Mouse (Mus musculus): ENCODE data around the gene Rin1. TPM values are rescaled to one million over a fixed set of nuclear protein-coding genes. Genes with fewer than 3 reads are reported as not detected.

Rin1 gene
- polyA plus RNA-seq, 1 experiment from 2014 or later: 1.3 TPM

DNA sequence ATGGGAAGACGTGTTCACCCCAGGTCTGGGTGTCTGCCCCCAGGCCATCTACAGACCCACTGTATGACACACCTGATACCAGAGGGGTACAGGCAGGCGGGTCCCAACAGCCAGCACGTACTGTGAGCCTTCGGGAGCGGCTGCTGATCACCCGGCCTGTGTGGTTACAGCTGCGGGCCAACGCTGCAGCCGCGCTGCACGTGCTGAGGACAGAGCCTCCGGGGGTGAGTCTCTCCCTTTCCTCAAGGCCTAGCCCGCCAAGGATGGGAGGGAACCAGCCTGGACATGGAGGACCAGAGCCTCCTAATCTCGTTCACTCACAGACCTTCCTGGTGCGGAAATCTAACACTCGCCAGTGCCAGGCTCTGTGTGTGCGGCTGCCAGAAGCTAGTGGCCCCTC is 750 bp downstream of the Rin1 start:
- H3K27me3 ChIP-seq (ENCODE audit: control insufficient read depth, insufficient read depth, low read length): peaks cover 33% of the 10 kb centered on the region
- H3K4me1 ChIP-seq (ENCODE audit: control insufficient read depth, insufficient read depth, low read length): peaks cover 16% of the 10 kb centered on the region
- peak overlapping the region; percentile 22 for H3K4me3 ChIP-seq (ENCODE audit: low read depth, low read length)
- DNase-seq (ENCODE audit: low spot score): peak; percentile 54
- ATAC-seq (ENCODE audit: insufficient number of reproducible peaks, low FRiP score, low TSS enrichment, low read depth): no peak
- no peaks in the 10 kb centered on the region for H3K9me3 ChIP-seq (ENCODE audit: control insufficient read depth, low read length)
- peaks cover 8% of the 10 kb centered on the region for H3K36me3 ChIP-seq (ENCODE audit: control insufficient read depth, insufficient read depth, low read length)
- H3K4me2 ChIP-seq (ENCODE audit: low read depth, severe bottlenecking): peak overlapping the region; percentile 33
- peak overlapping the region; percentile 3; the same call in 1 of the 2 replicates for H3K9ac ChIP-seq (ENCODE audit: low read length)
- no peak overlapping the region for H3K27ac ChIP-seq (replicated peaks; ENCODE audit: low read depth, low read length)
- WGBS: 7% methylated on average over 17 of the region's 17 CpGs

DNA sequence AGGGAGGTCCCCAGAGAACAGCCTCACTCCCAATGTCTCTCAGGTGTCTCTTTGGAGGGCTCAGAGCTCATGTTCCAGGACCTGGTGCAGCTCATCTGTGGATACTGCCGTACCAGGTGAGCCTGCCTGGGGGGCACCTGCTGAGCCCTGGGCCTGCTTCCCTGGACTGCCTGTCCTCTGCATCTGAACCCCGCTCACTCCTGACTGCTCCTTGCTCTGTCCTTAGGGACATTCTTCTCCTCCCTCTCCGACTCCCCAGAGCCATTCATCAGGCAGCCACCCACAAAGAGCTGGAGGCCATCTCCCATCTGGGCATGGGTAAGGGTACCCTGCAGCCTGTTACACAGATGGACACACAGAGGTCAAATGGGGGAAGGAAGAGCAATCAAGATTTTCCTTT is 1.2 kb downstream of the Rin1 start:
- peak overlapping the region; percentile 33 for H3K4me2 ChIP-seq (ENCODE audit: low read depth, severe bottlenecking)
- ATAC-seq (ENCODE audit: insufficient number of reproducible peaks, low FRiP score, low TSS enrichment, low read depth) (no peak), DNase-seq (ENCODE audit: low spot score) (no peak)
- no peaks in the 10 kb centered on the region for H3K9me3 ChIP-seq (ENCODE audit: control insufficient read depth, low read length)
- peaks cover 33% of the 10 kb centered on the region for H3K27me3 ChIP-seq (ENCODE audit: control insufficient read depth, insufficient read depth, low read length)
- H3K4me3 ChIP-seq (ENCODE audit: low read depth, low read length): no peak overlapping the region
- peaks cover 18% of the 10 kb centered on the region for H3K4me1 ChIP-seq (ENCODE audit: control insufficient read depth, insufficient read depth, low read length)
- no peak overlapping the region for H3K27ac ChIP-seq (replicated peaks; ENCODE audit: low read depth, low read length)
- H3K9ac ChIP-seq (ENCODE audit: low read length): no peak overlapping the region
- H3K36me3 ChIP-seq (ENCODE audit: control insufficient read depth, insufficient read depth, low read length): peaks cover 8% of the 10 kb centered on the region
- WGBS: 34% methylated on average over 3 of the region's 3 CpGs

- Histone ChIP-seq H3K27me3 (ENCODE audit: control insufficient read depth, insufficient read depth, low read length) (peaks cover 33% of the 10 kb centered on the region), H3K27ac (replicated peaks; ENCODE audit: low read depth, low read length) (no peak overlapping the region), H3K36me3 (ENCODE audit: control insufficient read depth, insufficient read depth, low read length) (peaks cover 5% of the 10 kb centered on the region), H3K9ac (ENCODE audit: low read length) (no peak overlapping the region), H3K4me1 (ENCODE audit: control insufficient read depth, insufficient read depth, low read length) (peaks cover 24% of the 10 kb centered on the region), H3K4me2 (ENCODE audit: low read depth, severe bottlenecking) (no peak overlapping the region), H3K4me3 (ENCODE audit: low read depth, low read length) (no peak overlapping the region), H3K9me3 (ENCODE audit: control insufficient read depth, low read length) (no peaks in the 10 kb centered on the region)
- 28% methylated on average over 25 of the region's 25 CpGs for WGBS
- DNase-seq (ENCODE audit: low spot score) (no peak), ATAC-seq (ENCODE audit: insufficient number of reproducible peaks, low FRiP score, low TSS enrichment, low read depth) (no peak)
Observed at GRCm38 (mm10) chr19:5052166-5052822, 2.0 kb downstream of the Rin1 start.

DNA sequence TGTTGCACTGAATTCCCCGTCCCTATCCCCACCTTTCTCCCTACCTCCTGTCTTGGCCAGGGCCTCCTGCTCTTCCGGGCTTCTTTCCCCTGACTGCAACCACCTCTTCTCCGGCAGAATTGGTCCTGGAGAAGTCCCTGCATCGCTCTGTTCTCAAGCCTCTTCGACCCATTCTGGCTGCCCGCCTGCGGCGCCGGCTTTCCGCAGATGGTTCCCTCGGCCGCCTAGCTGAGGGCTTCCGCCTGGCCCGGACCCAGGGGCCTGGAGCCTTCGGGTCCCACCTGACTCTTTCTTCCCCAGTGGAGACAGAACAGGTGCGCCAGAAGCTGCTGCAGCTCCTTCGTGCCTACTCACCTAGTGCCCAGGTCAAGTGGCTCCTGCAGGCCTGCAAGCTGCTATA is 2.6 kb downstream of the Rin1 start:
- Histone ChIP-seq H3K4me3 (ENCODE audit: low read depth, low read length) (no peak overlapping the region), H3K4me2 (ENCODE audit: low read depth, severe bottlenecking) (no peak overlapping the region), H3K27ac (replicated peaks; ENCODE audit: low read depth, low read length) (no peak overlapping the region), H3K27me3 (ENCODE audit: control insufficient read depth, insufficient read depth, low read length) (peaks cover 33% of the 10 kb centered on the region), H3K36me3 (ENCODE audit: control insufficient read depth, insufficient read depth, low read length) (peaks cover 5% of the 10 kb centered on the region), H3K9me3 (ENCODE audit: control insufficient read depth, low read length) (no peaks in the 10 kb centered on the region), H3K4me1 (ENCODE audit: control insufficient read depth, insufficient read depth, low read length) (peaks cover 24% of the 10 kb centered on the region), H3K9ac (ENCODE audit: low read length) (no peak overlapping the region)
- no peak for ATAC-seq (ENCODE audit: insufficient number of reproducible peaks, low FRiP score, low TSS enrichment, low read depth)
- DNase-seq (ENCODE audit: low spot score): no peak
- 49% methylated on average over 17 of the region's 17 CpGs for WGBS

GRCm38 (mm10) chr19:5053909-5054308 is 3.6 kb downstream of the Rin1 start:
- 17% methylated on average over 9 of the region's 9 CpGs for WGBS
- Histone ChIP-seq H3K27me3 (ENCODE audit: control insufficient read depth, insufficient read depth, low read length) (peaks cover 33% of the 10 kb centered on the region), H3K4me1 (ENCODE audit: control insufficient read depth, insufficient read depth, low read length) (peaks cover 32% of the 10 kb centered on the region), H3K36me3 (ENCODE audit: control insufficient read depth, insufficient read depth, low read length) (peaks cover 2% of the 10 kb centered on the region), H3K4me3 (ENCODE audit: low read depth, low read length) (no peak overlapping the region), H3K4me2 (ENCODE audit: low read depth, severe bottlenecking) (no peak overlapping the region), H3K27ac (replicated peaks; ENCODE audit: low read depth, low read length) (no peak overlapping the region), H3K9me3 (ENCODE audit: control insufficient read depth, low read length) (no peaks in the 10 kb centered on the region), H3K9ac (ENCODE audit: low read length) (no peak overlapping the region)
- ATAC-seq (ENCODE audit: insufficient number of reproducible peaks, low FRiP score, low TSS enrichment, low read depth) (no peak), DNase-seq (ENCODE audit: low spot score) (peak; percentile 83)

- ATAC-seq (ENCODE audit: insufficient number of reproducible peaks, low FRiP score, low TSS enrichment, low read depth): peak; percentile 58; the same call in 1 of the 2 replicates
- H3K36me3 ChIP-seq (ENCODE audit: control insufficient read depth, insufficient read depth, low read length): no peaks in the 10 kb centered on the region
- no peak overlapping the region for H3K27ac ChIP-seq (replicated peaks; ENCODE audit: low read depth, low read length)
- no peak overlapping the region for H3K9ac ChIP-seq (ENCODE audit: low read length)
- H3K4me3 ChIP-seq (ENCODE audit: low read depth, low read length): 0 out of 2 replicates have a peak overlapping the region, but pooled peaks have one; percentile 5
- H3K4me1 ChIP-seq (ENCODE audit: control insufficient read depth, insufficient read depth, low read length): peaks cover 40% of the 10 kb centered on the region
- peaks cover 27% of the 10 kb centered on the region for H3K27me3 ChIP-seq (ENCODE audit: control insufficient read depth, insufficient read depth, low read length)
- peak; percentile 87 for DNase-seq (ENCODE audit: low spot score)
- H3K9me3 ChIP-seq (ENCODE audit: control insufficient read depth, low read length): no peaks in the 10 kb centered on the region
- 9% methylated on average over 6 of the region's 6 CpGs for WGBS
- peak overlapping the region; percentile 12; the same call in 1 of the 2 replicates for H3K4me2 ChIP-seq (ENCODE audit: low read depth, severe bottlenecking)
Observed at GRCm38 (mm10) chr19:5056251-5056650, 6.0 kb downstream of the Rin1 start.

DNA sequence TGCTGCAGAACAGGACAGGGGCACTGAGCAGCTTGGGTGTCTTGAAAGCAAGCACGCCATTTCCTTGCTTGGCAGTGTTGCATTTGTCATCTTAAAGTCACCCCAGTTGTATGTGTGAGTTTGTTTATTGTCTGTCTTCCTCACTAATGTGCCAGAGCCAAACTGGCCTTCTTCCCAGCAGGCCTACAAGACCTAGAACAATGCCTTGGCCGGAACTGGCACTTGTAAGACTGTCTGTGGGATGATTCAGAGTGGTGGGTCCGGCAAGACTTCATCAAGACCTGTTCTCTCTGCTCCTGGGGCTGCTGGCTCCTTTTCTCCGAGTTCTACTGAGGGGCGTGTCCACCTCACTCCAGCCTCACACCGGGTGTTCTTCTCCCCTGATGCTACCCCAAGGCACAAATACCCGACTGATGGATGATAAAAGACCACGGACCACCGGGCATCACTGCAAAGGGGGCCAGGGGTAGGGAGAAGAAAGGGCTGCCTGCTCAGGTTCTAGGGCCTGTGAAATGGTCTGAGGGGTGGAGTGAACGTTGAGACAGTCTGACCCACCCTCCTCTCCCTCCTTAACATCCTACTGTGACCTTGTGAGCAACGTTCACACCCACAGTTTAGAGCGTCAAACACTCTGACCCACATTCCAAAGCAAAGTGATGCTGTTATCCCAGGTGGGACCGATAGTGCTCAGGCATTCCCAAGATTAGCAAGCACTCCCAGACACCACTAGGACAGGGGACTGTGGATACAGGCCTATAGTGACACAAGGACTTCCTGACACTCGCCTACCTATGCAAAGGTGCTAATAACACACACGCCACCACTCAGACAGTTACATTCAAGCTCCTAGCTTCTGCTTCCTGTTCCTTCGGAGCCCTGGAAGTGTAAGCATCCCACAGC is 7.8 kb downstream of the Rin1 start:
- Histone ChIP-seq H3K27ac (replicated peaks; ENCODE audit: low read depth, low read length) (no peak overlapping the region), H3K27me3 (ENCODE audit: control insufficient read depth, insufficient read depth, low read length) (peaks cover 8% of the 10 kb centered on the region), H3K9ac (ENCODE audit: low read length) (no peak overlapping the region), H3K4me1 (ENCODE audit: control insufficient read depth, insufficient read depth, low read length) (peaks cover 45% of the 10 kb centered on the region), H3K9me3 (ENCODE audit: control insufficient read depth, low read length) (no peaks in the 10 kb centered on the region), H3K4me2 (ENCODE audit: low read depth, severe bottlenecking) (no peak overlapping the region), H3K4me3 (ENCODE audit: low read depth, low read length) (no peak overlapping the region), H3K36me3 (ENCODE audit: control insufficient read depth, insufficient read depth, low read length) (no peaks in the 10 kb centered on the region)
- WGBS: 25% methylated on average over 16 of the region's 16 CpGs
- DNase-seq (ENCODE audit: low spot score) (no peak), ATAC-seq (ENCODE audit: insufficient number of reproducible peaks, low FRiP score, low TSS enrichment, low read depth) (no peak)

DNA sequence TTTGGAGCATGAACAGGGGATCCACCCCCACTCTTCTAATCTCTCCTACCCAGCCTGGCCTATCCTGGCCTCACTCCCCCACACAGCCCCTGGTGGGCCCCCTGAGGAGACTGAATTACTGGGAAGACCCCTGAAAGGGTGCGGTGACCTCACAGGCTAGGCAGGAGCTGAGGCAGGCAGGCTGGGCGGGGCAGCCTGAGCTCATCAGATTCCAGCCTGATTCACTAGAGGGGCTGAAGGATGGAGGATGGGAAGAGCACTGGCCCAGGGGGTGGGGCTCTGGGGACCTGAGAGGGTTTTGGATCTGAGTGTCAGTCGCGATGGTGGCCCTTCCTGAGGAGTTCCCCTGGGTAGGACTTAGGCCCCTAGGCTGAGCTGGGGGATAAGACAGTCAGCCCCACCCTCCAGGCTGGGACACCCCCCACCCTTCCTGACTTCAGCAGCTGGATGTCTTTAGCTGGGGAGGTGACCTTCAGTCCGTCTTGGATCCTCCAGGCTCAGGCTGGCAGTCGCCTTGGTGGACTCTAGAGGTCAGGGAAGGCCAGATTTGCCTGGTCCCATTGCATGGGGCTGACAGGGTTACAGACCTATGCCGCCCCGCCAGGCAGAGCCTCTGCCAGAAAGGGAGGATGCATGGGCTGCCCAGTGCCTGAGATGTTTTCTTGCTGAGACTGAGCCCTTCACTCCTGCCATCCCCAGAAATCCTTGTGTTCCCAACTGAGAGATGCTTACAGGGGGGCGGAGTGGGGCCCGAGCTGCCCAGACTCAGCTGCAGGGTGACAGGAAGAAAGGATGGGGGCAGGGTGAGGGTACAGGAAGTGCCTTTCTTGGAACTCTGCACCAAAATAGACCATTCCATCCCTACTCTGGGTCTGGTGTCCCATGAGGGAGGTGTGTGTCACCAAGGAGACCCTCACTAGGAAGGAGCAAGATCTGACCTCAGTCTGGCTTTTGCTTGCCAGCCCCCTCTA is 8.8 kb downstream of the Rin1 start:
- WGBS: 12% methylated on average over 10 of the region's 10 CpGs
- Histone ChIP-seq H3K27me3 (ENCODE audit: control insufficient read depth, insufficient read depth, low read length) (no peaks in the 10 kb centered on the region), H3K36me3 (ENCODE audit: control insufficient read depth, insufficient read depth, low read length) (no peaks in the 10 kb centered on the region), H3K27ac (replicated peaks; ENCODE audit: low read depth, low read length) (peak overlapping the region; percentile 36; the same call in 1 of the 2 replicates), H3K4me3 (ENCODE audit: low read depth, low read length) (no peak overlapping the region), H3K4me1 (ENCODE audit: control insufficient read depth, insufficient read depth, low read length) (peaks cover 45% of the 10 kb centered on the region), H3K9me3 (ENCODE audit: control insufficient read depth, low read length) (no peaks in the 10 kb centered on the region), H3K4me2 (ENCODE audit: low read depth, severe bottlenecking) (no peak overlapping the region), H3K9ac (ENCODE audit: low read length) (peak overlapping the region; percentile 3; the same call in 1 of the 2 replicates)
- DNase-seq (ENCODE audit: low spot score) (no peak), ATAC-seq (ENCODE audit: insufficient number of reproducible peaks, low FRiP score, low TSS enrichment, low read depth) (no peak)

Measured in limb, embryonic 11.5 days (tissue).